ENCODE assay signal across 8 mouse cellular contexts in genomic region chr12:101082296-101083075, GRCm38 (mm10). TPM values are rescaled to one million over a fixed set of nuclear protein-coding genes. Genes with fewer than 3 reads are reported as not detected.
DNase-seq lines count a peak whose midpoint lies in the region; ATAC-seq lines count a peak whose summit lies in the region.

No protein-coding gene starts in this region.

- H3K9me3 ChIP-seq in embryonic facial prominence, embryonic 12.5 days, result no peaks in the 10 kb centered on the region
- H3K9me3 ChIP-seq in intestine, embryonic 16.5 days (ENCODE audit: control insufficient read depth, low read length), result no peaks in the 10 kb centered on the region
- no peaks in the 10 kb centered on the region for H3K9me3 ChIP-seq in liver, embryonic 15.5 days (replicated peaks)

- peak overlapping the region; percentile 99 for H3K27ac ChIP-seq in embryonic facial prominence, embryonic 12.5 days
- H3K27ac ChIP-seq in intestine, embryonic 16.5 days (ENCODE audit: low read length), result peak overlapping the region; percentile 98
- peak overlapping the region; percentile 95 for H3K27ac ChIP-seq in liver, embryonic 15.5 days (replicated peaks)

- peak overlapping the region; percentile 100 for H3K4me3 ChIP-seq in embryonic facial prominence, embryonic 12.5 days
- peak overlapping the region; percentile 94 for H3K4me3 ChIP-seq in intestine, embryonic 16.5 days (ENCODE audit: low read length)
- peak overlapping the region; percentile 99 for H3K4me3 ChIP-seq in liver, embryonic 15.5 days (replicated peaks)

- H3K27me3 ChIP-seq in embryonic facial prominence, embryonic 12.5 days, result no peaks in the 10 kb centered on the region
- no peaks in the 10 kb centered on the region for H3K27me3 ChIP-seq in intestine, embryonic 16.5 days (replicated peaks; ENCODE audit: control insufficient read depth, insufficient read depth, low read length)
- no peaks in the 10 kb centered on the region for H3K27me3 ChIP-seq in liver, embryonic 15.5 days

- under 1% methylated on average over 69 of the region's 69 CpGs for WGBS in embryonic facial prominence, embryonic 12.5 days
- WGBS in intestine, embryonic 16.5 days, result under 1% methylated on average over 69 of the region's 69 CpGs
- under 1% methylated on average over 69 of the region's 69 CpGs for WGBS in liver, embryonic 15.5 days (ENCODE audit: insufficient replicate concordance)

- ATAC-seq in CD4-positive, CD25-positive, alpha-beta regulatory T cell, adult 4 months, result peak; percentile 8
- ATAC-seq in embryonic facial prominence, embryonic 12.5 days (ENCODE audit: insufficient number of reproducible peaks, insufficient read depth, low FRiP score, low TSS enrichment), result 0 out of 2 replicates have a peak, but pooled peaks have one; percentile 29
- ATAC-seq in intestine, embryonic 16.5 days, result peak; percentile 8
- peak; percentile 3 for ATAC-seq in liver, embryonic 15.5 days (ENCODE audit: insufficient read depth)

- H3K4me2 ChIP-seq in embryonic facial prominence, embryonic 12.5 days (replicated peaks), result peak overlapping the region; percentile 84
- H3K4me2 ChIP-seq in intestine, embryonic 16.5 days (ENCODE audit: low read depth, low read length), result peak overlapping the region; percentile 68
- peak overlapping the region; percentile 91 for H3K4me2 ChIP-seq in liver, embryonic 15.5 days

- peak; percentile 32 for DNase-seq in adipocyte (ENCODE audit: low spot score)
- peak; percentile 95 for DNase-seq in heart, adult 11 months
- peak; percentile 21 to 29 for DNase-seq in natural killer cell, adult 2 months (ENCODE audit: low spot score in 2 of 2)
- DNase-seq in thymus, postnatal 10 days (ENCODE audit: low spot score in 2 of 2), result peak; percentile 18 to 28

- H3K4me1 ChIP-seq in embryonic facial prominence, embryonic 12.5 days, result peaks cover 18% of the 10 kb centered on the region; the same call in 1 of the 2 replicates
- peaks cover 16% of the 10 kb centered on the region for H3K4me1 ChIP-seq in intestine, embryonic 16.5 days (ENCODE audit: control insufficient read depth, insufficient read depth, low read length)
- peaks cover 52% of the 10 kb centered on the region for H3K4me1 ChIP-seq in liver, embryonic 15.5 days (replicated peaks)

- no peaks in the 10 kb centered on the region; the same call in 1 of the 2 replicates for H3K36me3 ChIP-seq in embryonic facial prominence, embryonic 12.5 days
- H3K36me3 ChIP-seq in intestine, embryonic 16.5 days (ENCODE audit: control insufficient read depth, insufficient read depth, low read length), result no peaks in the 10 kb centered on the region
- H3K36me3 ChIP-seq in liver, embryonic 15.5 days (replicated peaks), result peaks cover 20% of the 10 kb centered on the region

- peak overlapping the region; percentile 98 for H3K9ac ChIP-seq in embryonic facial prominence, embryonic 12.5 days
- peak overlapping the region; percentile 100 for H3K9ac ChIP-seq in intestine, embryonic 16.5 days (ENCODE audit: low read depth, low read length)
- peak overlapping the region; percentile 98 for H3K9ac ChIP-seq in liver, embryonic 15.5 days

RNA-seq across cellular contexts. Expression of gene Ppp4r3a, which starts 1.0 kb away (rescaled TPM):
- polyA plus RNA-seq in CD4-positive, CD25-positive, alpha-beta regulatory T cell, adult 4 months (2017; shearing (Covaris generic)), result 10 to 100 TPM; 28.0 to 44.6 TPM
- polyA plus RNA-seq in embryonic facial prominence, embryonic 12.5 days (2016; fragmentation: Nextera tagmentation; extraction: Ambion mirVana), result 65.7 and 66.6 TPM in 2 replicates
- 21.9 and 25.8 TPM in 2 replicates for polyA plus RNA-seq in intestine, embryonic 16.5 days (2015; fragmentation: Nextera tagmentation; extraction: Ambion mirVana)
- 18.9 and 20.7 TPM in 2 replicates for polyA plus RNA-seq in liver, embryonic 15.5 days (2015; fragmentation: Nextera tagmentation; extraction: Ambion mirVana)

RNA-seq across cellular contexts. Expression of gene Ccdc88c, which starts 53.6 kb away (rescaled TPM):
- 100 to 1,000 TPM in 1 of 2 experiments, 10 to 100 TPM in 1; 89.5 to 106 TPM for polyA plus RNA-seq in CD4-positive, CD25-positive, alpha-beta regulatory T cell, adult 4 months (2017; shearing (Covaris generic))
- 6.6 and 6.7 TPM in 2 replicates for polyA plus RNA-seq in embryonic facial prominence, embryonic 12.5 days (2016; fragmentation: Nextera tagmentation; extraction: Ambion mirVana)
- polyA plus RNA-seq in intestine, embryonic 16.5 days (2015; fragmentation: Nextera tagmentation; extraction: Ambion mirVana), result 13.1 and 13.6 TPM in 2 replicates
- 5.5 TPM in 2 replicates for polyA plus RNA-seq in liver, embryonic 15.5 days (2015; fragmentation: Nextera tagmentation; extraction: Ambion mirVana)

Comparison
In these comparisons a context has a peak if more than half of its experiments do, and no peak if none do; other contexts are left out.
1. Peak in every context shown above with its lines: DNase-seq, ATAC-seq, H3K4me3 ChIP-seq and H3K27ac ChIP-seq.
2. DNase-seq: peak in every context shown above with its lines; median percentile 95 in heart, adult 11 months; 32 in adipocyte; 25 in natural killer cell, adult 2 months; 23 in thymus, postnatal 10 days.